Mouse (Mus musculus) ES-Bruce4 (cell line): ENCODE results near the gene Clasp1.

Source experiments
- CTCF ChIP-seq: IDR thresholded peaks from one replicate; pipeline ENCODE4 v1.8.1; 2011; ENCODE audit warnings: low read depth, low read length
- POLR2A ChIP-seq: IDR thresholded peaks from one replicate; pipeline ENCODE4 v1.8.1; 2011; ENCODE audit warnings: low read length; ENCODE audit not compliant: insufficient read depth

GRCm38 (mm10) chr1:118627781-118628464, 239.1 kb downstream of the Clasp1 start, which contains the start of gene Tfcp2l1:
- TF ChIP-seq POLR2A (peak; percentile 90), CTCF (peak; percentile 42)
